Mouse (Mus musculus) forebrain, embryonic 11.5 days (tissue): ENCODE measurements around the gene Mfap5. TPM values are rescaled to one million over a fixed set of nuclear protein-coding genes. Genes with fewer than 3 reads are reported as not detected.
"Not testable (repeated sequence)": the region's sequence is repeated elsewhere in the genome, so short reads cannot be mapped to it uniquely, and the experiment has no call there.

Source experiments
- ATAC-seq: fragments of 200-750 bp; cut with Nextera tagmentation; replicated peaks from 2 replicates; pipeline ENCODE4 v1.8.0; 2017; ENCODE audit warnings: moderate TSS enrichment; ENCODE audit not compliant: low FRiP score
- DNase-seq: peaks from one replicate; pipeline ENCODE4 v3.0.0-alpha.2; 2017; ENCODE audit warnings: low spot score
- H3K27ac ChIP-seq: fragments of 300-500 bp; sonication (generic); 2 replicates; pipeline ENCODE4 v1.5.1; 2014; ENCODE audit warnings: low read depth, low read length
- H3K27me3 ChIP-seq: fragments of 300-500 bp; sonication (generic); 2 replicates; pipeline ENCODE4 v1.6.1; 2014; ENCODE audit warnings: mild to moderate bottlenecking, low read length, mixed read lengths; ENCODE audit not compliant: control insufficient read depth, insufficient read depth
- H3K36me3 ChIP-seq: fragments of 300-500 bp; sonication (generic); 2 replicates; pipeline ENCODE4 v1.6.1; 2014; ENCODE audit warnings: mild to moderate bottlenecking, low read length, moderate library complexity, mixed read lengths; ENCODE audit not compliant: control insufficient read depth, insufficient read depth
- H3K4me1 ChIP-seq: fragments of 300-500 bp; sonication (generic); replicated peaks from 2 replicates; pipeline ENCODE4 v1.6.1; 2014; ENCODE audit warnings: low read length, mixed read lengths; ENCODE audit not compliant: control insufficient read depth, insufficient read depth
- H3K4me2 ChIP-seq: fragments of 300-500 bp; sonication (generic); 2 replicates; pipeline ENCODE4 v1.6.1; 2014; ENCODE audit warnings: low read depth, mild to moderate bottlenecking, low read length, moderate library complexity, mixed read lengths; ENCODE audit not compliant: severe bottlenecking
- H3K4me3 ChIP-seq: fragments of 300-500 bp; sonication (generic); 2 replicates; pipeline ENCODE4 v1.5.1; 2014; ENCODE audit warnings: low read depth, low read length
- H3K9ac ChIP-seq: fragments of 300-500 bp; sonication (generic); 2 replicates; pipeline ENCODE4 v1.6.1; 2014; ENCODE audit warnings: low read length
- H3K9me3 ChIP-seq: fragments of 300-500 bp; sonication (generic); 2 replicates; pipeline ENCODE4 v1.6.1; 2016; ENCODE audit warnings: low read length, mixed read lengths; ENCODE audit not compliant: control insufficient read depth
- WGBS: fragments of 180-500 bp; shearing (Covaris S2); extraction: QIAGEN DNeasy Blood & Tissue Kit; methylation state at CpG from one replicate; pipeline ENCODE4 v1.1.7; 2014; 5-methylcytosine and 5-hydroxymethylcytosine counted together
- polyA plus RNA-seq: library from polyadenylated mRNA; unstranded; fragments of >200 nt; fragmentation: Nextera tagmentation; extraction: Ambion mirVana; gene quantifications from 2 replicates; pipeline ENCODE4 v1.2.1, GENCODE M21; 2014

The Mfap5 gene
- polyA plus RNA-seq: 0.77 and 1.3 TPM in 2 replicates

GRCm38 (mm10) chr6:122505545-122505944 is at the start of gene Mfap5:
TSS of gene Mfap5 (plus strand) at chr6:122505845.
- no peaks in the 10 kb centered on the region for H3K36me3 ChIP-seq
- DNase-seq (no peak), ATAC-seq (no peak)
- no peaks in the 10 kb centered on the region for H3K9me3 ChIP-seq
- H3K9ac ChIP-seq: no peak within 1 kb of the TSS
- H3K4me2 ChIP-seq: no peak within 1 kb of the TSS
- H3K4me3 ChIP-seq: no peak within 1 kb of the TSS
- H3K4me1 ChIP-seq: no peaks in the 10 kb centered on the region
- 86% methylated on average over 3 of the region's 3 CpGs for WGBS
- H3K27ac ChIP-seq: no peak within 1 kb of the TSS
- H3K27me3 ChIP-seq: no peaks in the 10 kb centered on the region

GRCm38 (mm10) chr6:122458946-122459693 is 46.5 kb upstream of the Mfap5 start:
- H3K4me3 ChIP-seq: no peak overlapping the region
- H3K9me3 ChIP-seq: no peaks in the 10 kb centered on the region
- ATAC-seq (no peak), DNase-seq (no peak)
- no peak overlapping the region for H3K27ac ChIP-seq
- no peak overlapping the region for H3K9ac ChIP-seq
- 91% methylated on average over 8 of the region's 8 CpGs for WGBS
- H3K36me3 ChIP-seq: peaks cover 15% of the 10 kb centered on the region; the same call in 1 of the 2 replicates
- no peaks in the 10 kb centered on the region for H3K4me1 ChIP-seq
- no peak overlapping the region for H3K4me2 ChIP-seq
- no peaks in the 10 kb centered on the region for H3K27me3 ChIP-seq

GRCm38 (mm10) chr6:122466092-122466713 is 39.4 kb upstream of the Mfap5 start:
- Histone ChIP-seq H3K9ac (no peak overlapping the region), H3K27me3 (no peaks in the 10 kb centered on the region), H3K4me2 (no peak overlapping the region), H3K4me1 (no peaks in the 10 kb centered on the region), H3K36me3 (peaks cover 13% of the 10 kb centered on the region), H3K9me3 (no peaks in the 10 kb centered on the region), H3K4me3 (no peak overlapping the region), H3K27ac (no peak overlapping the region)
- ATAC-seq (no peak), DNase-seq (no peak)
- WGBS: 82% methylated on average over 3 of the region's 3 CpGs

- no peaks in the 10 kb centered on the region for H3K4me1 ChIP-seq
- no peak overlapping the region for H3K9ac ChIP-seq
- WGBS: 92% methylated on average over 15 of the region's 15 CpGs
- DNase-seq (no peak), ATAC-seq (no peak)
- H3K27me3 ChIP-seq: no peaks in the 10 kb centered on the region
- H3K4me2 ChIP-seq: no peak overlapping the region
- peaks cover 7% of the 10 kb centered on the region for H3K36me3 ChIP-seq
- H3K9me3 ChIP-seq: no peaks in the 10 kb centered on the region
- H3K4me3 ChIP-seq: no peak overlapping the region
- no peak overlapping the region for H3K27ac ChIP-seq
Observed at GRCm38 (mm10) chr6:122469030-122469640, 36.5 kb upstream of the Mfap5 start.

- no peak overlapping the region for H3K4me3 ChIP-seq
- H3K4me2 ChIP-seq: no peak overlapping the region
- H3K27ac ChIP-seq: no peak overlapping the region
- WGBS: 100% methylated on average over 2 of the region's 2 CpGs
- H3K9me3 ChIP-seq: no peaks in the 10 kb centered on the region
- no peaks in the 10 kb centered on the region for H3K4me1 ChIP-seq
- ATAC-seq (no peak), DNase-seq (no peak)
- H3K9ac ChIP-seq: no peak overlapping the region
- no peaks in the 10 kb centered on the region for H3K27me3 ChIP-seq
- peaks cover 5% of the 10 kb centered on the region for H3K36me3 ChIP-seq
Observed at GRCm38 (mm10) chr6:122470240-122470639, 35.4 kb upstream of the Mfap5 start.

- not testable (repeated sequence) for H3K4me1 ChIP-seq, H3K27me3 ChIP-seq, H3K9ac ChIP-seq, DNase-seq, H3K27ac ChIP-seq, H3K4me2 ChIP-seq, H3K9me3 ChIP-seq, ATAC-seq, H3K4me3 ChIP-seq, H3K36me3 ChIP-seq
- 93% methylated on average over 3 of the region's 3 CpGs for WGBS
Observed at GRCm38 (mm10) chr6:122471461-122471860, 34.2 kb upstream of the Mfap5 start.

GRCm38 (mm10) chr6:122478062-122478461 is 27.6 kb upstream of the Mfap5 start:
- no peak for ATAC-seq
- Histone ChIP-seq H3K9ac (no peak overlapping the region), H3K4me3 (no peak overlapping the region), H3K9me3 (no peaks in the 10 kb centered on the region), H3K36me3 (no peaks in the 10 kb centered on the region), H3K27ac (no peak overlapping the region), H3K27me3 (no peaks in the 10 kb centered on the region), H3K4me2 (no peak overlapping the region), H3K4me1 (no peaks in the 10 kb centered on the region)
- no peak for DNase-seq
- WGBS: 87% methylated on average over 3 of the region's 3 CpGs

- H3K4me3 ChIP-seq: peak overlapping the region; percentile 87
- H3K4me1 ChIP-seq: 0 out of 2 replicates have a peak, but pooled peaks cover 4% of the 10 kb centered on the region
- DNase-seq (peak; percentile 77), ATAC-seq (peak; percentile 82)
- peak overlapping the region; percentile 64 for H3K4me2 ChIP-seq
- WGBS: 3% methylated on average over 53 of the region's 91 CpGs
- peak overlapping the region; percentile 86 for H3K9ac ChIP-seq
- no peaks in the 10 kb centered on the region for H3K9me3 ChIP-seq
- peak overlapping the region; percentile 93 for H3K27ac ChIP-seq
- H3K36me3 ChIP-seq: no peaks in the 10 kb centered on the region
- H3K27me3 ChIP-seq: no peaks in the 10 kb centered on the region
Observed at GRCm38 (mm10) chr6:122485401-122486296, 20.0 kb upstream of the Mfap5 start.
